Mouse (Mus musculus) T-helper 1 cell (primary cell): Measurements from ENCODE around the gene Npas4.
"Not testable (repeated sequence)": the region's sequence is repeated elsewhere in the genome, so short reads cannot be mapped to it uniquely, and the experiment has no call there.

Source experiments
- in situ Hi-C: fragments of 300-600 bp; cut with MboI, MseI; formaldehyde crosslinking; loops from one replicate; pipeline ENCODE4 v1.15.1; 2025; ENCODE audit warnings: high pct_unique_total_duplicates

The Npas4 gene

GRCm38 (mm10) chr19:4990256-4990625 is at the start of gene Npas4:
Gene Npas4 (minus strand): TSS chr19:4990316.
- in situ Hi-C loops = no loop called here

- in situ Hi-C loops = no loop called here
These were observed 49.4 kb upstream of the Npas4 start for GRCm38 (mm10) chr19:5039301-5040114.

- in situ Hi-C loops = no loop called here
These were observed 48.6 kb upstream of the Npas4 start, which contains the start of the genes B4gat1 and AC124502.3 for GRCm38 (mm10) chr19:5038709-5039156. Gene B4gat1 (plus strand): TSS chr19:5038826. Gene AC124502.3 (plus strand): TSS chr19:5038891.

- in situ Hi-C loops = no loop called here
These were observed 47.8 kb upstream of the Npas4 start for GRCm38 (mm10) chr19:5037678-5038571.

GRCm38 (mm10) chr19:5036577-5036976 is 46.5 kb upstream of the Npas4 start:
- in situ Hi-C loops = no loop called here

- in situ Hi-C loops = no loop called here
These were observed 42.6 kb upstream of the Npas4 start for GRCm38 (mm10) chr19:5032686-5033085.

GRCm38 (mm10) chr19:5026111-5026510 is 36.0 kb upstream of the Npas4 start:
- in situ Hi-C loops = no loop called here

GRCm38 (mm10) chr19:5023621-5024479 is 33.7 kb upstream of the Npas4 start, which contains the start of gene Slc29a2:
Gene Slc29a2 (plus strand): TSS chr19:5023860.
- in situ Hi-C loops = no loop called here

- in situ Hi-C loops = no loop called here
These were observed 31.3 kb upstream of the Npas4 start for GRCm38 (mm10) chr19:5021416-5021815.

- in situ Hi-C loops = no loop called here
These were observed 28.1 kb upstream of the Npas4 start for GRCm38 (mm10) chr19:5018191-5018590.

- in situ Hi-C loops = no loop called here
These were observed 27.5 kb upstream of the Npas4 start for GRCm38 (mm10) chr19:5017611-5018010.

- in situ Hi-C loops = no loop called here
These were observed 26.7 kb upstream of the Npas4 start for GRCm38 (mm10) chr19:5016782-5017181.

- in situ Hi-C loops = no loop called here
These were observed 26.2 kb upstream of the Npas4 start for GRCm38 (mm10) chr19:5016221-5016742.

GRCm38 (mm10) chr19:5014961-5015398 is 24.9 kb upstream of the Npas4 start:
- in situ Hi-C loops = no loop called here

GRCm38 (mm10) chr19:5013138-5013537 is 23.0 kb upstream of the Npas4 start:
- in situ Hi-C loops = no loop called here

- in situ Hi-C loops = no loop called here
These were observed 14.8 kb upstream of the Npas4 start for GRCm38 (mm10) chr19:5004925-5005324.

- in situ Hi-C loops = not testable (repeated sequence)
These were observed 13.5 kb upstream of the Npas4 start for GRCm38 (mm10) chr19:5003644-5004043.

- in situ Hi-C loops = no loop called here
These were observed 11.7 kb upstream of the Npas4 start for GRCm38 (mm10) chr19:5001666-5002406.

- in situ Hi-C loops = no loop called here
These were observed 9.5 kb upstream of the Npas4 start for GRCm38 (mm10) chr19:4999445-5000140.

GRCm38 (mm10) chr19:4994043-4994442 is 3.9 kb upstream of the Npas4 start:
- in situ Hi-C loops = no loop called here
